Mouse (Mus musculus): ENCODE data around the gene Ldlr.

- TF ChIP-seq CTCF (IDR thresholded peaks at IDR 0.05; ENCODE audit: extremely low read depth, insufficient read depth, low read length) (no peak), POLR2A (IDR thresholded peaks at IDR 0.05; ENCODE audit: extremely low read depth, insufficient read depth, low read length) (no peak)
Observed at GRCm38 (mm10) chr9:21728261-21728832, 5.1 kb downstream of the Ldlr start.

Measured in cortical plate, adult 2 months (tissue).